Mouse (Mus musculus) urinary bladder, adult 18-20 months (tissue): ENCODE measurements around the gene Gm49380.

Experiments
- DNase-seq, 2 experiments: peaks; one replicate each; pipeline ENCODE4 v3.0.0; 2022; ENCODE audit warnings: low spot score in 2 of 2, mixed read lengths in 2 of 2

Gene Gm49380

DNA sequence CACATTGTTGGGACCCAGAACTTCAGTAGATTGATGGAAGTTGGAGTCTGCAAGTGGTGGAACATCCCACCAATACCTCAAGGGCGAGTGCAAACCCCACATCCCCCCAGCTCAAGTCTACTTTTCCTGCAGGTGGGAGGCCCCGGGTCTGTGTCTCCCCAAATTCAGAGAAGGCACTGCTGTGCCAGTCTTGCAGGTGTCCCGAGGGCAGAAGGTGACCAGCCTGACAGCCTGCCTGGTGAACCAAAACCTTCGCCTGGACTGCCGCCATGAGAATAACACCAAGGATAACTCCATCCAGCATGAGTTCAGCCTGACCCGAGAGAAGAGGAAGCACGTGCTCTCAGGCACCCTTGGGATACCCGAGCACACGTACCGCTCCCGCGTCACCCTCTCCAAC lies 66.9 kb downstream of the Gm49380 start:
- DNase-seq = no peak

DNA sequence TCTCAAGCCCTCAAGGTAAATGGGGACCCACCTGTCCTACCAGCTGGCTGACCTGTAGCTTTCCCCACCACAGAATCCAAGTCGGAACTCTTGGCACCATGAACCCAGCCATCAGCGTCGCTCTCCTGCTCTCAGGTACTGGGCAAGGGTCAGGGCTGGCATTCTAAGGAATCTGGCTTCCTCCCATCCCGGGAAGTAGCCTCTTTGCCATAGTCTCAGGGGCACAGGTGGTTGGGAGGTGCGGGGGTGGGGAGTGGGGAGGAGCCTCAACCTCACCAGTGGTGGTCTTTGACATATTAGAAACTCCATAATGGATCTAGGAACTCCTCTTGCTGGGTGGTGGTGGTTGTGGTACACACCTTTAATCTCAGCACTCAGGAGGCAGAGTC lies 67.4 kb downstream of the Gm49380 start:
- DNase-seq = no peak

DNA sequence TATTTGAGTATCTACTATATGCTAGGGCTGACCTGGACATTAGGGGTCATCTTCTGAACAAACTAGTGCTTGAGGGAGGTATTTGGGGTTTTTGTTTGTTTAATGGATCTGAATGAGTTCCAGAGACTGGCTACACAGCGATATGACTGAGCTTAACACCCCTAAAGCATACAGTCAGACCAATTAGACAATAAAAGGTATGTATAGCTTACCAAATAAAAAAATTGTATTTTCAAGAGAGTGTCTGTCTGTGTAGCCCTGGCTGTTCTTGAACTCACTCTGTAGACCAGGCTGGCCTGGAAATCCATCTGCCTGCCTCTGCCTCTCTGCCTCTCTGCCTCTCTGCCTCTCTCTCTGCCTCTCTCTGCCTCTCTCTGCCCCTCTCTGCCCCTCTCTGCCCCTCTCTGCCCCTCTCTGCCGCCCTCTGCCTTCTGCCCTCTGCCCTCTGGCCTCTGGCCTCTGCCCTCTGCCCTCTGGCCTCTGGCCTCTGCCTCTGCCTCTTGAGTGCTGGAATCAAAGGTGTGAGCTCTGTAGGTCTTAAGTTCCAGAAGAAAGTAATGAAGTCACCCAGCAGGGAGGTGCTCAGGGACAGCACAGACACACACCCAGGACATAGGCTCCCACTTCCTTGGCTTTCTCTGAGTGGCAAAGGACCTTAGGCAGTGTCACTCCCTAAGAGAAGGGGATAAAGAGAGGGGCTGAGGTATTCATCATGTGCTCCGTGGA lies 68.0 kb downstream of the Gm49380 start:
- DNase-seq = no peak

DNA sequence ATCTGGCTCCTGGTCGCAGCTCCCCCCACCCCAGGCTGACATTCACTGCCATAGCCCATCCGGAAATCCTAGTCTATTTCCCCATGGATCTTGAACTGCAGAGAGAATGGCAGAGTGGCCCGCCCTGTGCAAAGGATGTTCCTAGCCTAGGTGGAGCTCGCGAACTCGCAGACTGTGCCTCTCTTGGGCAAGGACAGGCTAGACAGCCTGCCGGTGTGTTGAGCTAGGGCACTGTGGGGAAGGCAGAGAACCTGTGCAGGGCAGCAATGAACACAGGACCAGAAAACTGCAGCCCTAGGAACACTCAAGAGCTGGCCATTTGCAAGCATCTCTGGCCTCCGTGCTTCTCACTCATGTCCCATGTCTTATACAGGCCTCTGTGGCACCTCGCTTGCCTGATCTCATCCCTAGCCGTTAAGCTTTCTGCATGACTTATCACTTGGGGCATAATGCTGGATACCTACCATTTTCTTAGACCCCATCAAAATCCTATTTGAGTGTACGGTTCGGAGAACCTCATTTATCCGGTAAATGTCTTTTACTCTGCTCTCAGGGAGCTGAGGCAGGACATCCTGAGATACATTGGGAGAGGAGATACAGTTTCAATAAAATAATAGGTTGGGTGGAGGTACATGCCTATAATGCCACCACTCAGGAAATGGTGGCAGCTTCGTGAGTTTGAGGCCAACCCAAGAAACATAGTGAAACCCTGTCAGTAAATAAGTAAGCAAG lies 68.7 kb downstream of the Gm49380 start:
- DNase-seq = no peak

DNA sequence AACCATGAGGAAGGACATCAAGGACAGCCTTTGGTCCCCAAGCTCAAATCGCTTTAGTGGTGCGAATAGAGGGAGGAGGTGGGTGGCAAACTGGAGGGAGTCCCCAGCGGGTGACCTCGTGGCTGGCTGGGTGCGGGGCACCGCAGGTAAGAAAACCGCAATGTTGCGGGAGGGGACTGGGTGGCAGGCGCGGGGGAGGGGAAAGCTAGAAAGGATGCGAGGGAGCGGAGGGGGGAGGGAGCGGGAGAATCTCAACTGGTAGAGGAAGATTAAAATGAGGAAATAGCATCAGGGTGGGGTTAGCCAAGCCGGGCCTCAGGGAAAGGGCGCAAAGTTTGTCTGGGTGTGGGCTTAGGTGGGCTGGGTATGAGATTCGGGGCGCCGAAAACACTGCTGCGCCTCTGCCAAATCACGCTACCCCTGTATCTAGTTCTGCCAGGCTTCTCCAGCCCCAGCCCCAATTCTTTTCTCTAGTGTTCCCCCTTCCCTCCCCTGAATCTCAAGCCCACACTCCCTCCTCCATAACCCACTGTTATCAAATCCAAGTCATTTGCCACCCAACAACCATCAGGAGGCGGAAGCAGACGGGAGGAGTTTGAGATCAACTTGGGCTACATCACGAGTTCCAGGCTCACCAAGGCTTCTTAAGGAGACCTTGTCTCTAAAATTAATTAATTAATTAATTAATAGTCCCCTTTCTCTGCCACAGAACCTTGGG lies 69.4 kb downstream of the Gm49380 start:
- no peak for DNase-seq

DNA sequence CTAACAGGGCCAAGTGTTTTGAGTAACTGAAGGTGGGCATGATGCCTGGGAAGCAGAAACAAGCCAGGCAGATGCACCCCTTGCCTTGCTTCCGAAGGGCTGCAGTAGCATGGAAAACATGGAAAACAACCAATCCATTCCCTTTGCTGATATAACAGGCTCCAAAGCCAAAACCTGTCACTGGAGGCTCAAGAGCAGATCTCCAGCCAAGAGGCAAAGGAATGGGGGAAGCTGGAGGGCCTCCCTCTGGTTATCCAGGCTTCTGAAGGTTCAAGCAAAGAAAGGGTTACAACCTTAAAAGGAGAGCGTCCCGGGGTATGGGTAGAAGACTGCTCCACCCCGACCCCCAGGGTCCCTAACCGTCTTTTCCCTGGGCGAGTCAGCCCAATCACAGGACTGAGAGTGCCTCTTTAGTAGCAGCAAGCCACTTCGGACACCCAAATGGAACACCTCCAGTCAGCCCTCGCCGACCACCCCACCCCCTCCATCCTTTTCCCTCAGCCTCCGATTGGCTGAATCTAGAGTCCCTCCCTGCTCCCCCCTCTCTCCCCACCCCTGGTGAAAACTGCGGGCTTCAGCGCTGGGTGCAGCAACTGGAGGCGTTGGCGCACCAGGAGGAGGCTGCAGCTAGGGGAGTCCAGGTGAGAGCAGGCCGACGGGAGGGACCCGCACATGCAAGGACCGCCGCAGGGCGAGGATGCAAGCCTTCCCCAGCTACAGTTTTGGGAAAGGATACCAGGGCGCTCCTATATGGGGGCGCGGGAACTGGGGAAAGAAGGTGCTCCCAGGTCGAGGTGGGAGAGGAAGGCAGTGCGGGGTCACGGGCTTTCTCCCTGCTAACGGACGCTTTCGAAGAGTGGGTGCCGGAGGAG lies 70.2 kb downstream of the Gm49380 start, which contains the start of gene Thy1:
TSS of gene Thy1 (plus strand) at position 549 of the 872 bp plus-strand sequence.
- peak in 1 of 2 experiments; percentile 15 for DNase-seq

DNA sequence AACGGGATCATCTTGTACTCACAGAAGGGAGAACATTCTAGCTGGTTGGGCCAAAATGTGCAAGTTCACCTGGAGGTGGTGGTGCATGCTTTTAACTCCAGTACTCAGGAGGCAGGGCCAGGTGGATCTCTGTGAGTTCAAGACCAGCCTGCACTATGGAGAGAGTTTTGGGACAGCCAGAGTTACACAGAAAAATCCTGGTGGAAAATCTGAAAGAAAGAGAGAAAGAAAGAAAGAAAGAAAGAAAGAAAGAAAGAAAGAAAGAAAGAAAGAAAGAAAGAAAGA lies 71.0 kb downstream of the Gm49380 start:
- DNase-seq = no peak

DNA sequence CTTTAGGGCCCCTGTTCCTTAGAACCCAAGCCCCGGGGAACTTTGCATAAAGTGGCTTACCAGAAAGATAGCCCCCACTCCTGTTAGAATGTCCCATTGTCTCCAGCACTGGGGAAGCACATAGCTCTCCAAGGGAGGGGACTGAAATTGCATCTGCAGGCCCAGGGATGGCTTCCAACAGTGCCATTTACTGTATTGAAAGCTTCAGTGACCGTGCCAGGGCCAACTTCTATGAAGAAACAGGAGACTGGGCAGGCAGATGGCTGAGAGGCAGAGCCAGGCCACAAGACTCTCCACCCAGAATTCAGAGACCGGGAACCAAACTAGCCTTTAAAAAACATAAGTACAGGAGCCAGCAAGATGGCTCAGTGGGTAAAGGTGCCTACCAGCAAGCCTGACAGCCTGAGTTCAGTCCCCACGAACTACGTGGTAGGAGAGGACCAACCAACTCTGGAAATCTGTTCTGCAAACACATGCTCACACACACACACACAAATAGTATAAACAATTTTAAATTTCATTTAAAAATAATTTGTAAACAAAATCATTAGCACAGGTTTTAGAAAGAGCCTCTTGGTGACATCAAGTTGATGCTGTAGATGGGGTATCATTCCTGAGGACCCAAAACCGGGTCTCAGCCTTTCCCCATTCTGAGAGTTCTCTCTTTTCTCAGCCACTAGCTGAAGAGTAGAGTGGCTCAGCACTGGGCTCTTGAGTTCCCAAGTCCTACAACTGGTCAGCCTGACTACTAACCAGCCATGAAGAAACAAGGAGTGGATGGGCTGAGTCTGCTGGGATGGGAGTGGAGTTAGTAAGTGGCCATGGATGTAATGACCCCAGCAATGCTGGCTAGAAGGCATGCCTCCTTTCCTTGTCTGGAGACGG lies 71.5 kb downstream of the Gm49380 start:
- no peak for DNase-seq

DNA sequence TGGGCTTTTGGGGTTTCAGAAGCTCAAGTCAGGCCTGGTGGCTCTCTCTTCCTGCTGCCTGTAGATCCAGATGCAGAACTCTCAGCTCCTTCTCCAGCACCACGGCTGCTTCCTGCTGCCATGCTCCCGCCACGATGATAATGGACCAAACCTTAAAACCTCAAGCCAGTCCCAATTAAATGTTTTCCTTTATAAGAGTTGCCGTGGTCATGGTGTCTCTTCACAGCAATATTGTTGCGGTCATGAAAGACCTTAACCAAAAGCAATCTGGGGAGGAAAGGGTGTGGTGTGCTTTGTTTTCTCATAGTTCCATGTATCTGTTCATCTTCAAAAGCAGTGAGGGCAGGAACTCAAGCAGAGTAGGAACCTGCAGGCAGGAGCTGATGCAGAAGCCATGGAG lies 76.2 kb downstream of the Gm49380 start:
- no peak for DNase-seq

DNA sequence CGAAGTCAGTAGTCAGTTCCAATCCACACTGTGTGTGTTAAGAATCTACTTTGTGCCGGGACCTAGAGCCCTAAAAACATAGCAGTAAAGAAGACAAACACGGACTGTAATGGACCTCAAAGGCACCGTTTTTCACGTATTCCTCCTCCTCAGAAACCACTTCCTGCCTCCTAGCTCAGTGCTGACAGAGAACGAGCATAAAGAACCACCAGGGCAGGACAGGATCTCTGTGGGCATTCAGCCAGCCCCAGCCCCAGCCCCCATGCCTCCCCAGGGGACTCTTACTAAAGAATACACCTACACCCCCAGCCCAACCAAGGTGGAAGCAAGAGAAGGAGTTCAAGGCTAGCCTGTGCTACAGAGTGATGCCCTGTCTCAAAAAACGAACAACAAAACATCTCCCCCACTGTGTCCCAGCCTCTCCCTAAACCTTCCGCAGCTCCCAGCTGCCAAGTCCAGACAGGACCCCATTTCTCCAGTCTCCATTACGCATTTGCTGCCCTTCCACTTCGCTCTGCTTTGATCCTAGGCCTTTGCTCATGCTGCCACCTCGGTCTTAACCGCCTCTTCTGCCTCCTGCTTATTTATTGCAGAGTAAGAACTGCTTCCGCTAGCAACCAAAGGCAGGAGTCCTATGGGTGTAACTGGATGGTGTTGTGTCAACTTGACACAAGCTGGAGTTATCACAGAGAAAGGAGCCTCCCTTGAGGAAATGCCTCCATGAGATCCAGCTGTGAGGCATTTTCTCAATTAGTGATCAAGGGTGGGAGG lies 79.2 kb downstream of the Gm49380 start:
- DNase-seq = no peak

DNA sequence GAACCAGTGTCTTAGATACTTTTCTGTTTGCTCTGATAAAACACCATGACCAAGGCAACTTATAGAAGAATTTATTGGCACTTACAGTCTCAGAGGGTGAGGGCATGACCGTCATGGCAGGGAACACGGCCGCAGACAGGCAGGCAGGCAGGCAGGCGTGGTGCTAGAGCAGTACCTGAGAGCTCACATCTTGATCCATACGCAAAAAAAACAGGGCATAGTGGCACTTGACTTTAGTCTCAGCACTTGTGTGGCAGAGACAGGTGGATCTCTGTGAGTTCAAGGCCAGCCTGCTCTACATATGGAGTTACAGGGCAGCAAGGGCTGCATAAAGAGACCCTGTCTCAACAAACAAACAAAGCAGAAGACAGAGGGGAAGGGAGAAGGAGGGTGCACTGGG lies 80.0 kb downstream of the Gm49380 start:
- no peak for DNase-seq

DNA sequence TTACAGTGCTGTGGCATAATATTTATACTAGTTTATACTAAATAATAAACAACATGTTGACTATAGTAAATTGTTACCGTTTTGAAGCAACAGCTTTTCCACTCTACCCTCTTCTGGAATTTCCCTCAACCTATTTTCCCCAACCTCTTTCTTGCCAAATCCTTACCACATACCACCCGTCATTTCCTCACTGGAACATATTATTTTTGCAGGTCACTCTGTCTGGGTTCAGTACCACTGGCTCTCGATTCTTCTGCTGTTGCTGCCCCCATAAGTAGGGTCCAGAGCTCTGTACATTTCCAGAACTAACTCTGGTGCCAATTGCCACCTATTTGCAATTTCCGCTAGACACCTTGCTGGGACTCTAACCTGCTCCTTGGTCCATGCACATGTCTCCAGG lies 81.4 kb downstream of the Gm49380 start:
- DNase-seq = no peak

DNA sequence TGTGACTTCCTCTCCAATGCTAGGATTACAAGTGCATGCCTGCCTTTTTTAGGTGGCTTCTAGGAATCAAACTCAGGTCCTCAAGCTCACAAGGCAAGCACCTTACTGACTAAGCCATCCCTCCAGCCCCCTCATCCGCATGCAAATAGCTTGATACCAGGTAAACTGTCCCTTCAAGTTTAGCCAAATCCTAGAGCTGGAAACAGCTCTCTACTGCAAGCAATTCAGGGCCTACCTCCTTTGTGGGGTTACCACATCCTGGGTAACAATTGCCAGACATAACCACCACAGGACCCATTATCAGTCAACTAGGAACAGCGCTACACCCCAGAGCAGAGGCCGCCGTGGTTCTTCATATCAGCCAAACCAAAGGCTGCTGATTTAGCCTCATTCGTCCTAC lies 82.2 kb downstream of the Gm49380 start:
- DNase-seq = no peak

DNA sequence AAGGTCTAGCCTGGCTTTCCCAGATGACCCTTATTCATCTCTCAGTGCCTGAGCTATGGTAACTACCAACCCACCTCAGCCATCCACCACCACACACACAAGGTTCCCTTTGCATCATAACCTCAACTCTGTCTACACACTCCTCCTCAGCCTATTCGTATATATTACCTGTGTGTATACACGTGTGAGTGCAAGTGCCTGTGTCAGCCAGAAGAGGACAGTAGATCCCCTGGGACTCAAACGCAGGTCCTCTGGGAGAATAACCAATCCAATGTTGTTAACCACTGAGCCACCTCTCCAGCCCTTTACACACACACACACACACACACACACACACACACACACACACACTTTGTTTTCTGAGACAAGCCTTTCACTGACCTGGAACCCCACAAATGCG lies 82.7 kb downstream of the Gm49380 start:
- no peak for DNase-seq

DNA sequence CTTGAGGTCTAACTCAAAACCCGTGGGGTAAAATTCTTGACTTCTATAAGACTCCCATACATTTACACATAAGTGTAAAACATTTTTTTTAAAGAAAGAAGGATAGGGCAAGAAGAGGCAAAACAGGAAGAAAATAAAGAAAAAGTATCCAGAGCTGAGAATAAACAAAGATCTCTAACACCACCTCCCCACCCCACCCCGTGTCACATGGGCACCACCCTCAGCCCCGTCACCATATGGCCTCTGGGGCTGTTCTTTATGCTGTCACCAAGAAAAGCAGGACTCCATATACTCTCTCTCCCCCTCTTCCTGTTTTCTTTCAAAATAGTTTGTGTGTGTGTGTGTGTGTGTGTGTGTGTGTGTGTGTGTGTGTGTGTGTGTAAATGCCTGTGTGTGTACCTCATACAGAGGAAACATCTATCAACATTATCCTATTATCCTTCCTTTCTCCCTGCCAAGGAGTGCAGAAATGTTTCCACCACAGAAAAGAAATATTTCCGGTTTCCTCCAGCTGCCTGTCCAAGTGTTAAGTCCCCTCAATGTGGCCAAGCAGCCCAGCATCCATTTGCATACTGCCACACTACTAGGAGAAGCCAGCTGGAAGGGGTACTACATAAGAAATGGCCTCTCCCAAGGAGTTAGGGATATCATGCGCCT lies 83.6 kb downstream of the Gm49380 start:
- no peak for DNase-seq

DNA sequence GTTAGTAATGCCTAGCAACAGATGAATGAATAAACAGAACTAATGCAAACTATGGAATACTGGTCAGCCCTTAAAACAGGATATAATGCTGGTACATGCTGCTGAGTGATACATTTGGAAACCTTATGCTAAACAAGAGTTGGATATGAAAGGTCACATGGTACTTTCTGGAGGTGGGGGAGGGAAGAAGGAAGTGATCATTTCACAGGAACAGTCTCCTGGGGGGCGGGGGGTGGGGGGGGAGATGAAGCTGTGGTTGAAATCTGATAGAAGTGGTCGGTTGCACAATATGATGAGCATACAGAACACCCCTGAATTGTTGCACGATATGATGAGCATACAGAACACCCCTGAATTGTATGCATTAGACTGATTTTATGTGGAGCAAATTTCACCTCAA lies 89.2 kb downstream of the Gm49380 start:
- no peak for DNase-seq

DNA sequence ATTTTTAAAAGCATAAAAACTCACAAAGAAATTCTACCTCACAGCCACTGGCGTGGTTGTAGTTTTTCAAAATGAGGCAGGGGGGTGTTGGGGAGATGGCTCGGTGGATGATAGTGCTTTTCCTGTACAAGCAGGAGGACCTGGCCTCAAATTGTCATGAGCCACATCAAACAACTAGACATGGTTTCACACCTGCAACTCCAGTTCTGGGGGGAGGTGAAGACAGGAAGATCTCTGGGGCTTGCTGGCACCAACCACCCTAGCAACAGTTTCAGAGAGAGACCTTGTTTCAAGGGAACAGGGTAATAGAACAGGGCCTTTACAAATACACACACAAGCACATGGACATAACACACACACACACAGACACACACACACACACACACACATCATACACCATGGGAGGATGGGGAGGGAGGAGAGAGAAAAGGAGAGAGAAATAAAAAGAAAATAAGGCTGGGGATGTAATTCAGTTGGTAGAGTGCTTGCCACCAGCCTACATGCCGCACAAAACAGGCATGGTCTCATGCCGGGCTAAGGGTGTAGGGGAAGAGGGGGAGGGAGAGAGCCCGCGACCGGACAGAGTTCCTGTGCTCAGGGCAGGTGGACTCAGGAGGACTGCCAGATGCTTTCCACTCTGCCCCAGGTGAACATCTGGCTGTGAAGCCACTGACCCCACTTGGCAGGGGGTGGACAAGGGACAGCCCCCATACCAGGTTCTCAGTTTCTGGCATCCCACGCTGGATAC lies 91.0 kb downstream of the Gm49380 start:
- DNase-seq = no peak

DNA sequence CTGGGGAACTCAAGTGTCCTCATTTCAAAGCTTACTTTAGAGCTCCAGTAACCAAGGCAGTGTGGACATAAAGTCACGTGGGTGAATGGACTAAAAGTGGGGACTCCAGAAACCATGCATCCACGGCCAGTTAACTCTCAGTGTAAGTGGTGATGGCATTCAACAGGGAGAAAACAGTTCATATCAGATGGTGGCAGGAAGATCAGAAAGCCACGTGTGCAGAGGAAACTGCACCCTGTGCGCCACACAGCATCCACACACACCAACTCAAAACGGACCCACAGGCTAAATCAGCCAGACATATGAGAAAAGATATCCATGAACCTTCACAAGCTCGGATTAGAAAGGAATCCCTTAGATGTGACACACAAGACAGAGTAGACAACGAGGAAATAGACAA lies 93.3 kb downstream of the Gm49380 start:
- DNase-seq = no peak

DNA sequence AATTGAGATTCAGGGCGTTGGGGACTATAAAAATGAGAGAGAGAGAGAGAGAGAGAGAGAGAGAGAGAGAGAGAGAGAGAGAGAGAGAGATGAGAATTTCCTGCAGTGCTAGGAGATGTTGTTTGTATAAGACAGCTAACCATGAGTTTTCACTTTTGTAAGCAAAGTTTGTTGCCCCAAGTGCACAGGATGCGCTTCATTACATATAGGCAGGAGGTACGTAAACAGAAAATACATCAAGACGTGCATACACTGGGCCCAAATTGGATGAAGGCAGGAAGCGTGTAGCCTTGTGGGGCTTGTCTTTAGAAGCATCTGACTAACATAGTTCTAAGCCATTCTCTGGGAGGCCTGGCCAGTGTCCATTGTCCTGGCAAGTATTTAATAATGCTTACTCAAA lies 95.5 kb downstream of the Gm49380 start:
- DNase-seq = no peak
